Mouse (Mus musculus) hindbrain, embryonic 15.5 days (tissue): ENCODE data around the gene Supt4a. TPM values are rescaled to one million over a fixed set of nuclear protein-coding genes. Genes with fewer than 3 reads are reported as not detected.
A peak's percentile ranks its signal among the peaks of the same experiment; 100 is the strongest.

ENCODE experiments used
- microRNA counts: library from miRNA; unstranded; fragments of <30 nt; microRNA quantifications from one replicate; lab custom pipeline; 2016
- microRNA-seq: library from miRNA; unstranded; fragments of <30 nt; microRNA quantifications from one replicate; pipeline ENCODE4, GENCODE M21; 2016
- polyA plus RNA-seq: library from polyadenylated mRNA; unstranded; fragments of >200 nt; fragmentation: Nextera tagmentation; extraction: Ambion mirVana; gene quantifications from 2 replicates; pipeline ENCODE4 v1.2.1, GENCODE M21; 2015

The Supt4a gene
- polyA plus RNA-seq, 1 experiment from 2014 or later: 130 TPM

MicroRNAs encoded within 50 kb of the gene (microRNA counts, 519-probe panel; counts per million panel counts)
- 3,147 counts per million, percentile 62 among the panel's probes with 10 or more counts for microRNA mmu-miR-142-3p (lab: Ali Mortazavi, UCI)
- 3,752 counts per million, percentile 79 among the panel's probes with 10 or more counts for microRNA mmu-miR-142-5p (lab: Ali Mortazavi, UCI)

Small RNA genes within 50 kb of the gene (microRNA-seq; reads per million reads assigned to microRNA genes)
- not detected for gene Mir142
- gene Mir142b: not detected

Other genes starting within 250 kb of the Supt4a start
- not detected in 2 replicates for gene Gm11492, start 170.9 kb upstream of the Supt4a start, polyA plus RNA-seq
- 30.9 and 32.2 TPM in 2 replicates for gene Sept4, start 168.6 kb upstream of the Supt4a start, polyA plus RNA-seq
- gene Mtmr4, start 145.4 kb upstream of the Supt4a start, polyA plus RNA-seq: 50.1 and 50.7 TPM in 2 replicates
- gene Hsf5, start 120.4 kb upstream of the Supt4a start, polyA plus RNA-seq: 0.52 and 0.54 TPM in 2 replicates
- gene Rnf43, start 74.8 kb upstream of the Supt4a start, polyA plus RNA-seq: 0.65 and 0.75 TPM in 2 replicates
- gene Tspoap1, start 23.0 kb downstream of the Supt4a start, polyA plus RNA-seq: 43.6 and 50.4 TPM in 2 replicates
- gene Mpo, start 56.0 kb downstream of the Supt4a start, polyA plus RNA-seq: 0.21 TPM in 2 replicates
- gene Lpo, start 90.7 kb downstream of the Supt4a start, polyA plus RNA-seq: 2.2 and 2.8 TPM in 2 replicates
- gene Mks1, start 115.7 kb downstream of the Supt4a start, polyA plus RNA-seq: 10.5 and 12.3 TPM in 2 replicates
- 0.25 and 0.69 TPM in 2 replicates for gene Epx, start 138.0 kb downstream of the Supt4a start, polyA plus RNA-seq
- not detected in 2 replicates for gene Olfr462, start 154.7 kb downstream of the Supt4a start, polyA plus RNA-seq
- not detected in 2 replicates for gene Olfr463, start 159.8 kb downstream of the Supt4a start, polyA plus RNA-seq
- 0.13 and 0.14 TPM in 2 replicates for gene Olfr464, start 183.4 kb downstream of the Supt4a start, polyA plus RNA-seq
- gene Dynll2, start 250.0 kb downstream of the Supt4a start, polyA plus RNA-seq: 66.8 TPM in 2 replicates